Mouse (Mus musculus): ENCODE measurements around the gene Gm20498. TPM values are rescaled to one million over a fixed set of nuclear protein-coding genes. Genes with fewer than 3 reads are reported as not detected.

Gm20498 gene
- polyA plus RNA-seq, 1 experiment from 2014 or later, result 19.0 TPM

GRCm38 (mm10) chr12:81324991-81325390 lies 207.7 kb downstream of the Gm20498 start:
- TF ChIP-seq CTCF (IDR thresholded peaks at IDR 0.05), result no peak
- TF ChIP-seq EP300 (IDR thresholded peaks at IDR 0.05), result no peak
- Histone ChIP-seq H3K4me2 (replicated peaks; ENCODE audit: low read depth, low read length) (no peak overlapping the region), H3K4me1 (ENCODE audit: insufficient read depth, low read depth, low read length) (no peaks in the 10 kb centered on the region), H3K9ac (replicated peaks; ENCODE audit: low read depth) (no peak overlapping the region), H3K4me3 (ENCODE audit: low read depth, low read length) (no peak overlapping the region), H3K27ac (ENCODE audit: low read length) (no peak overlapping the region), H3K36me3 (ENCODE audit: insufficient read depth, low read length) (no peaks in the 10 kb centered on the region), H3K9me3 (ENCODE audit: low read length) (no peaks in the 10 kb centered on the region), H3K27me3 (replicated peaks; ENCODE audit: insufficient read depth, low read length) (no peaks in the 10 kb centered on the region)
- ATAC-seq, result no peak
- WGBS, result 60% methylated on average over 3 of the region's 3 CpGs
- DNase-seq (ENCODE audit: low spot score), result no peak

DNA sequence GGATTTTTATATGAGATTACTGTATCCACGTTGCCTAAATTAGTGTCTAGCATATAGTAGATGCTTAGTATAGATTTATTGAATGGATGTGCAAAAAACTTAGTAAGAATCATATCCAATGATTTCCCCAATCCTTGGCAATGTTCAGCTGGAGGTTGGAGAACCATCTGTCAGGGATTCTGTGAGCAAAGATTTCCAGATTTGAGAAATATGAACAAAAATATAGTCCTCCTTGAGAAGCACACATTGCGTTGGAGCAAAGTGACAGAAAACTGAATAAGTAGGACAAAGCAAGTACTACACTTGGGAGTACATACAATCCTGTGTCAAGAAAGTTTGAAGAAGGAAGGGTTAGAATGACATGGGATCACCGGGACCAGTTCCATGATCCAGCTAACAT lies 208.6 kb downstream of the Gm20498 start:
- no peaks in the 10 kb centered on the region for H3K9me3 ChIP-seq (ENCODE audit: low read length)
- no peaks in the 10 kb centered on the region for H3K4me1 ChIP-seq (ENCODE audit: insufficient read depth, low read depth, low read length)
- H3K27ac ChIP-seq (ENCODE audit: low read length), result no peak overlapping the region
- DNase-seq (ENCODE audit: low spot score) (no peak), ATAC-seq (no peak)
- no peaks in the 10 kb centered on the region for H3K36me3 ChIP-seq (ENCODE audit: insufficient read depth, low read length)
- no peak overlapping the region for H3K9ac ChIP-seq (replicated peaks; ENCODE audit: low read depth)
- H3K27me3 ChIP-seq (replicated peaks; ENCODE audit: insufficient read depth, low read length), result no peaks in the 10 kb centered on the region
- 90% methylated on average over 3 of the region's 3 CpGs for WGBS
- H3K4me2 ChIP-seq (replicated peaks; ENCODE audit: low read depth, low read length), result no peak overlapping the region
- no peak for TF ChIP-seq CTCF (IDR thresholded peaks at IDR 0.05)
- no peak for TF ChIP-seq EP300 (IDR thresholded peaks at IDR 0.05)
- no peak overlapping the region for H3K4me3 ChIP-seq (ENCODE audit: low read depth, low read length)

GRCm38 (mm10) chr12:81321021-81321420 lies 211.7 kb downstream of the Gm20498 start:
- no peak for DNase-seq (ENCODE audit: low spot score)
- no peaks in the 10 kb centered on the region for H3K9me3 ChIP-seq (ENCODE audit: low read length)
- no peak overlapping the region for H3K27ac ChIP-seq (ENCODE audit: low read length)
- 88% methylated on average over 1 of the region's 1 CpGs for WGBS
- no peak for TF ChIP-seq CTCF (IDR thresholded peaks at IDR 0.05)
- no peak for TF ChIP-seq EP300 (IDR thresholded peaks at IDR 0.05)
- no peak overlapping the region for H3K4me2 ChIP-seq (replicated peaks; ENCODE audit: low read depth, low read length)
- no peaks in the 10 kb centered on the region for H3K27me3 ChIP-seq (replicated peaks; ENCODE audit: insufficient read depth, low read length)
- no peaks in the 10 kb centered on the region for H3K36me3 ChIP-seq (ENCODE audit: insufficient read depth, low read length)
- no peak for ATAC-seq
- no peak overlapping the region for H3K9ac ChIP-seq (replicated peaks; ENCODE audit: low read depth)
- no peak overlapping the region for H3K4me3 ChIP-seq (ENCODE audit: low read depth, low read length)
- no peaks in the 10 kb centered on the region for H3K4me1 ChIP-seq (ENCODE audit: insufficient read depth, low read depth, low read length)

DNA sequence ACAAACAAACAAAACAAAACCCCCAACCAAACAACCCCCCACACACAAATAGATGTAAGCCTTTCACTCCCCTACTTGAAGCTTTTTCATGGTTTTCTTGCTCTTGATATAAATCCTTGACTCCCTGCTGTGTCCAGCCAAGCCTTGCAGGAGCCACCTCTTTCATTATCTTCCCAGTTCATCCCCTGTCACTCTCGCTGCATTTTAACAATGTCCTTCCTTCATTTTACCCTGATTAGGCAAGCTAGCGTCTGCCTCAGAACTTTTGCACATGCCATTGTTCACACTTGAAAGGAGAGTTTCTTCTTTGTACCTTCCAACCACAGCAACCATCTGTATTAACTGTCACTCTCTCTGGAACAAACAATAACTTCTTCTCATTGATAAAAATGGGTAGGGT lies 214.9 kb downstream of the Gm20498 start:
- WGBS, result 44% methylated on average over 2 of the region's 2 CpGs

DNA sequence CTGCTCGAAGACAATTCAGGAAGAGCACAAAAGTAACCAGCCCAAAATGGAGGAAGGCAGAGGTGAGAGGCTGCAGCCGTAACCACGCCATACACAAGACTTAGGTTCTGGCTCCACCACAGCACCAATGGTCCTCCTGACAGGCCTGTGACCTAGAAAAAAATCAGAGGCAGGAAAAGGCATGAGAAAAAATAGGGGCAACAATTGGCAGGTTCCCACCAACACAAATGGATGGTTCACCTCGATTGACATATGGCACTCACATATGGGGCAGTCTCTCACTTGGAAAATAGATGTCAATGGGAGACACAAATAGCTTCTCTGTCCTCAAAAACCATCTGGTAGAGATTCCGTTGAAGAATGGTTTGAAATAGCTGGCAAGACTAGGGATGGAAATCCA lies 216.8 kb downstream of the Gm20498 start:
- TF ChIP-seq EP300 (IDR thresholded peaks at IDR 0.05) (no peak), CTCF (IDR thresholded peaks at IDR 0.05) (no peak)
- Histone ChIP-seq H3K27me3 (replicated peaks; ENCODE audit: insufficient read depth, low read length) (no peaks in the 10 kb centered on the region), H3K9me3 (ENCODE audit: low read length) (no peaks in the 10 kb centered on the region), H3K36me3 (ENCODE audit: insufficient read depth, low read length) (no peaks in the 10 kb centered on the region), H3K4me2 (replicated peaks; ENCODE audit: low read depth, low read length) (no peak overlapping the region), H3K9ac (replicated peaks; ENCODE audit: low read depth) (no peak overlapping the region), H3K27ac (ENCODE audit: low read length) (no peak overlapping the region), H3K4me3 (ENCODE audit: low read depth, low read length) (no peak overlapping the region), H3K4me1 (ENCODE audit: insufficient read depth, low read depth, low read length) (no peaks in the 10 kb centered on the region)
- WGBS, result 90% methylated on average over 5 of the region's 5 CpGs
- no peak for ATAC-seq
- no peak for DNase-seq (ENCODE audit: low spot score)

More for the DNA sequence above, 214.9 kb downstream of the Gm20498 start:
- Histone ChIP-seq H3K9me3 (ENCODE audit: low read length) (no peaks in the 10 kb centered on the region), H3K4me2 (replicated peaks; ENCODE audit: low read depth, low read length) (no peak overlapping the region), H3K27ac (ENCODE audit: low read length) (no peak overlapping the region), H3K4me1 (ENCODE audit: insufficient read depth, low read depth, low read length) (no peaks in the 10 kb centered on the region), H3K4me3 (ENCODE audit: low read depth, low read length) (no peak overlapping the region), H3K9ac (replicated peaks; ENCODE audit: low read depth) (no peak overlapping the region), H3K36me3 (ENCODE audit: insufficient read depth, low read length) (no peaks in the 10 kb centered on the region), H3K27me3 (replicated peaks; ENCODE audit: insufficient read depth, low read length) (no peaks in the 10 kb centered on the region)
- ATAC-seq (no peak), DNase-seq (ENCODE audit: low spot score) (no peak)
- TF ChIP-seq CTCF (IDR thresholded peaks at IDR 0.05) (no peak), EP300 (IDR thresholded peaks at IDR 0.05) (no peak)

Other genes starting within 250 kb of the Gm20498 start
- gene Slc8a3, start 199.7 kb downstream of the Gm20498 start, polyA plus RNA-seq (2015; fragmentation: Nextera tagmentation; extraction: Ambion mirVana), result 0.13 and 0.21 TPM in 2 replicates
- gene Gm4787, start 153.4 kb downstream of the Gm20498 start, polyA plus RNA-seq (2015; fragmentation: Nextera tagmentation; extraction: Ambion mirVana), result 0.06 and 0.21 TPM in 2 replicates
- gene Adam4, start 111.0 kb downstream of the Gm20498 start, polyA plus RNA-seq (2015; fragmentation: Nextera tagmentation; extraction: Ambion mirVana), result 0.24 and 0.38 TPM in 2 replicates
- gene Cox16, start 47.8 kb downstream of the Gm20498 start, polyA plus RNA-seq (2015; fragmentation: Nextera tagmentation; extraction: Ambion mirVana), result 144 and 148 TPM in 2 replicates
- gene Synj2bp, start within 50 bp of the Gm20498 start, polyA plus RNA-seq (2015; fragmentation: Nextera tagmentation; extraction: Ambion mirVana), result 27.5 and 31.9 TPM in 2 replicates
- 0.05 and 0.06 TPM in 2 replicates for gene Adam21, start 35.6 kb upstream of the Gm20498 start, polyA plus RNA-seq (2015; fragmentation: Nextera tagmentation; extraction: Ambion mirVana)
- gene Med6, start 62.1 kb upstream of the Gm20498 start, polyA plus RNA-seq (2015; fragmentation: Nextera tagmentation; extraction: Ambion mirVana), result 40.4 and 42.7 TPM in 2 replicates
- gene Ttc9, start 98.3 kb upstream of the Gm20498 start, polyA plus RNA-seq (2015; fragmentation: Nextera tagmentation; extraction: Ambion mirVana), result 13.0 and 17.7 TPM in 2 replicates
- 3.3 and 3.6 TPM in 2 replicates for gene Map3k9, start 248.3 kb upstream of the Gm20498 start, polyA plus RNA-seq (2015; fragmentation: Nextera tagmentation; extraction: Ambion mirVana)